Mouse (Mus musculus): ENCODE results near the gene Tuba1a.

- TF ChIP-seq CTCF (conservative IDR thresholded peaks at IDR 0.05 in 1 of 2, IDR thresholded peaks at IDR 0.05 in 1 of 2; ENCODE audit: low read depth in 2 of 2, low read length in 2 of 2), result no peak
- no peak for TF ChIP-seq EP300 (IDR thresholded peaks at IDR 0.05; ENCODE audit: low read length)
- TF ChIP-seq HCFC1 (IDR thresholded peaks at IDR 0.05; ENCODE audit: low read depth, low read length), result 0 out of 2 replicates have a peak, but pooled peaks have one; percentile 6
- TF ChIP-seq MAX (IDR thresholded peaks at IDR 0.05; ENCODE audit: low read length), result peak; percentile 78
- TF ChIP-seq POLR2A (IDR thresholded peaks at IDR 0.05; ENCODE audit: low read depth, low read length), result peak; percentile 98
- TF ChIP-seq TBP (conservative IDR thresholded peaks at IDR 0.05; ENCODE audit: low read depth, low read length), result peak; percentile 94
These were observed 19.2 kb downstream of the Tuba1a start, which contains the start of gene Tuba1b for GRCm38 (mm10) chr15:98934217-98934839.

Measured in CH12.LX (cell line).